Mouse (Mus musculus): ENCODE results near the gene Snx14. TPM values are rescaled to one million over a fixed set of nuclear protein-coding genes. Genes with fewer than 3 reads are reported as not detected.

Gene Snx14
- polyA plus RNA-seq, 1 experiment from 2014 or later, result 27.8 TPM

DNA sequence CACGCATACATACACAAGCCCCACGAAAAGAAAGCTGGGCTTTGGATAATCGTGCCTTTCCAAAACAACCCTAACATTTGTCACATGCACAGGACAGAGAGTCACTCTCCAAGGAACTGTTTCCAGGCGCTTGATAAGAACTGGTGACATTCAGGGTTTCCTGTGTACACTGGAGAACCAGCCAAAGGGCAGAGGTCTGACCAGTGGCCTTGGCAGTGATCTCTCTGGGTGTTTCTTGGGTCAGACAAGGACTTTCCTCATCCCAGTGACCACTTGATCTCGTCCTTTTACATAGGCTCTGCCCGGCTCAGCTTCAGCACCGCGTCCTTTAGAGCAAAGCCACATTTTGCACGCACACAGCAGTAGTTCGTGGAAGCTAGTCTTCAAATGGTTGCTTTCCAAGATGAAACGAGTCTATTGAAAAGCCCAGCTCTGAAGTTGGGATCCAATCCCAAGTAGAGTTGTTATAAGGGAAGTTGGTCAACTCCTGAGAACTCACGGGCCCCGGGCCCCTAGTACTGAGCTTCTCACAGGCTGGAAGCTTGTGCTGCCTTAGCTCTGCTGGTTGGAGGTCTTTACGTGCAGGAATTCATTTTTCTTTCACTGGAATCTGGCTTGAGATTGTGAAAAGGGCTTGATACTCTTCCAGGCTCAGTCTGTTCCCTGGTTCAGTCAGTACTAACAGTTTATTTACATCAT, 77.4 kb downstream of the Snx14 start:
- ATAC-seq (ENCODE audit: insufficient number of reproducible peaks, low FRiP score, low TSS enrichment, low read depth), result peak; percentile 75; the same call in 1 of the 2 replicates
- H3K4me2 ChIP-seq, result no peak overlapping the region
- no peak overlapping the region for H3K4me3 ChIP-seq
- peaks cover 18% of the 10 kb centered on the region for H3K4me1 ChIP-seq
- H3K9ac ChIP-seq, result no peak overlapping the region
- no peaks in the 10 kb centered on the region for H3K27me3 ChIP-seq
- H3K9me3 ChIP-seq, result no peaks in the 10 kb centered on the region
- WGBS, result 63% methylated on average over 14 of the region's 14 CpGs
- H3K36me3 ChIP-seq, result peaks cover 16% of the 10 kb centered on the region
- H3K27ac ChIP-seq, result peak overlapping the region; percentile 90

- Histone ChIP-seq H3K9me3 (no peaks in the 10 kb centered on the region), H3K27me3 (no peaks in the 10 kb centered on the region), H3K4me2 (no peak overlapping the region), H3K4me3 (no peak overlapping the region), H3K27ac (no peak overlapping the region), H3K36me3 (peaks cover 5% of the 10 kb centered on the region), H3K9ac (no peak overlapping the region), H3K4me1 (peaks cover 18% of the 10 kb centered on the region)
- no peak for ATAC-seq (ENCODE audit: insufficient number of reproducible peaks, low FRiP score, low TSS enrichment, low read depth)
- whole genome bisulfite sequencing, result 79% methylated on average over 2 of the region's 2 CpGs
Observed at GRCm38 (mm10) chr9:88359140-88359539, 79.6 kb downstream of the Snx14 start.

- WGBS, result 59% methylated on average over 3 of the region's 3 CpGs
- Histone ChIP-seq H3K4me1 (peaks cover 10% of the 10 kb centered on the region), H3K4me2 (no peak overlapping the region), H3K9me3 (no peaks in the 10 kb centered on the region), H3K27me3 (no peaks in the 10 kb centered on the region), H3K27ac (no peak overlapping the region), H3K36me3 (no peaks in the 10 kb centered on the region), H3K4me3 (no peak overlapping the region), H3K9ac (no peak overlapping the region)
- no peak for ATAC-seq (ENCODE audit: insufficient number of reproducible peaks, low FRiP score, low TSS enrichment, low read depth)
Observed at GRCm38 (mm10) chr9:88357173-88357572, 81.6 kb downstream of the Snx14 start.

- Histone ChIP-seq H3K9me3 (no peaks in the 10 kb centered on the region), H3K27me3 (no peaks in the 10 kb centered on the region), H3K4me3 (no peak overlapping the region), H3K4me2 (no peak overlapping the region), H3K9ac (no peak overlapping the region), H3K4me1 (peaks cover 12% of the 10 kb centered on the region; the same call in 1 of the 2 replicates), H3K36me3 (no peaks in the 10 kb centered on the region), H3K27ac (no peak overlapping the region)
- no peak for ATAC-seq (ENCODE audit: insufficient number of reproducible peaks, low FRiP score, low TSS enrichment, low read depth)
- WGBS, result 87% methylated on average over 7 of the region's 7 CpGs
Observed at GRCm38 (mm10) chr9:88353459-88353858, 85.3 kb downstream of the Snx14 start.

- H3K36me3 ChIP-seq, result no peaks in the 10 kb centered on the region
- H3K27me3 ChIP-seq, result no peaks in the 10 kb centered on the region
- H3K27ac ChIP-seq, result peak overlapping the region; percentile 22; the same call in 1 of the 2 replicates
- peaks cover 12% of the 10 kb centered on the region; the same call in 1 of the 2 replicates for H3K4me1 ChIP-seq
- ATAC-seq (ENCODE audit: insufficient number of reproducible peaks, low FRiP score, low TSS enrichment, low read depth), result peak; percentile 74; the same call in 1 of the 2 replicates
- no peak overlapping the region for H3K4me2 ChIP-seq
- no peak overlapping the region for H3K4me3 ChIP-seq
- no peaks in the 10 kb centered on the region for H3K9me3 ChIP-seq
- WGBS, result 51% methylated on average over 6 of the region's 6 CpGs
- H3K9ac ChIP-seq, result no peak overlapping the region
Observed at GRCm38 (mm10) chr9:88352741-88353140, 86.0 kb downstream of the Snx14 start.

GRCm38 (mm10) chr9:88351163-88351562, 87.6 kb downstream of the Snx14 start:
- H3K4me3 ChIP-seq, result no peak overlapping the region
- no peak for ATAC-seq (ENCODE audit: insufficient number of reproducible peaks, low FRiP score, low TSS enrichment, low read depth)
- WGBS, result 33% methylated on average over 3 of the region's 3 CpGs
- H3K9ac ChIP-seq, result no peak overlapping the region
- H3K27ac ChIP-seq, result no peak overlapping the region
- H3K4me2 ChIP-seq, result no peak overlapping the region
- H3K36me3 ChIP-seq, result no peaks in the 10 kb centered on the region
- H3K27me3 ChIP-seq, result no peaks in the 10 kb centered on the region
- no peaks in the 10 kb centered on the region for H3K9me3 ChIP-seq
- H3K4me1 ChIP-seq, result peaks cover 12% of the 10 kb centered on the region; the same call in 1 of the 2 replicates

GRCm38 (mm10) chr9:88350317-88350716, 88.4 kb downstream of the Snx14 start:
- 72% methylated on average over 1 of the region's 1 CpGs for WGBS
- ATAC-seq (ENCODE audit: insufficient number of reproducible peaks, low FRiP score, low TSS enrichment, low read depth), result no peak
- Histone ChIP-seq H3K27ac (no peak overlapping the region), H3K4me1 (peaks cover 12% of the 10 kb centered on the region; the same call in 1 of the 2 replicates), H3K9ac (no peak overlapping the region), H3K4me3 (no peak overlapping the region), H3K4me2 (no peak overlapping the region), H3K9me3 (no peaks in the 10 kb centered on the region), H3K36me3 (no peaks in the 10 kb centered on the region), H3K27me3 (no peaks in the 10 kb centered on the region)

DNA sequence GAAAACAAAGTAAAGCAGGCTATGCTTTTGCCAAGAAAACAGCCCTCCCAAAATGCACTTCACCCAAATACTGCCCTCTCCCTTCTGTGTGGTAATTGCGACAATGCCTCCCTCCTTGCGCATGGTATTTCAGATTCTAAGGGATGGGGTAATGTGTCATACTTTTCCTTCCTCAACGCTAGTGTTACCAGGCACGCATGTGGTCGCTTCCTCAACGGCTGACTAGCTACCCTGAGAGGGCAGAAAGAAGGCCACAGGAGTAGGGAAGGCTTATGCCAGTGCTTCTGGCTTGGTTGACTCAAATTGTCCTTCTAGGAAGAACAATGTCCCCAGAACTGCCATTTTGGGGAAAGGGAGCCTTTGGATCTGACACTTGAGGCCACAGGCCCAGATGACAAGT, 90.1 kb downstream of the Snx14 start:
- H3K36me3 ChIP-seq, result no peaks in the 10 kb centered on the region
- H3K4me3 ChIP-seq, result no peak overlapping the region
- no peaks in the 10 kb centered on the region for H3K27me3 ChIP-seq
- H3K9me3 ChIP-seq, result no peaks in the 10 kb centered on the region
- ATAC-seq (ENCODE audit: insufficient number of reproducible peaks, low FRiP score, low TSS enrichment, low read depth), result no peak
- no peak overlapping the region for H3K27ac ChIP-seq
- no peak overlapping the region for H3K9ac ChIP-seq
- 85% methylated on average over 6 of the region's 6 CpGs for WGBS
- no peak overlapping the region for H3K4me2 ChIP-seq
- peaks cover 12% of the 10 kb centered on the region; the same call in 1 of the 2 replicates for H3K4me1 ChIP-seq

DNA sequence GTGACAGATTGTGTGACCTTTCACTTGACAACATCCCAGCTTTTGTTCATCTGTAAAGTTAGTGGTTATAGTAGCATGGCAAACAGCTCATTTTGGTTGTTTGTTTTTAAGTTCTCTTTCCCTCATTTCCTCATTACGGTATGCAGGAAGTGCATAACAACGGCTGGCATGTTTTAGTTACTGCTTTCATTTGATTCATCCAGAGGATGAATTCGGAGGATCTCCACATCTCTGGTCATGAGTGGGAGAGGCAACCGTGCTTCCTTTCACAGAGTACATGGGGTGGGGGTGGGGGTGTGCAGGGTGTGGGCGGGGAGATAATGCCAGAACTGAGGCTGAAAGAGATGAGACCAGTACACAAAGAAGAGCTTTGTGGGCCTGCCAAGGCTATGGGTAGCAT, 91.9 kb downstream of the Snx14 start:
- H3K27me3 ChIP-seq, result no peaks in the 10 kb centered on the region
- H3K9me3 ChIP-seq, result no peaks in the 10 kb centered on the region
- WGBS, result 71% methylated on average over 5 of the region's 5 CpGs
- H3K4me1 ChIP-seq, result peaks cover 11% of the 10 kb centered on the region; the same call in 1 of the 2 replicates
- no peak overlapping the region for H3K27ac ChIP-seq
- no peak for ATAC-seq (ENCODE audit: insufficient number of reproducible peaks, low FRiP score, low TSS enrichment, low read depth)
- H3K9ac ChIP-seq, result no peak overlapping the region
- no peaks in the 10 kb centered on the region for H3K36me3 ChIP-seq
- H3K4me2 ChIP-seq, result no peak overlapping the region
- no peak overlapping the region for H3K4me3 ChIP-seq

DNA sequence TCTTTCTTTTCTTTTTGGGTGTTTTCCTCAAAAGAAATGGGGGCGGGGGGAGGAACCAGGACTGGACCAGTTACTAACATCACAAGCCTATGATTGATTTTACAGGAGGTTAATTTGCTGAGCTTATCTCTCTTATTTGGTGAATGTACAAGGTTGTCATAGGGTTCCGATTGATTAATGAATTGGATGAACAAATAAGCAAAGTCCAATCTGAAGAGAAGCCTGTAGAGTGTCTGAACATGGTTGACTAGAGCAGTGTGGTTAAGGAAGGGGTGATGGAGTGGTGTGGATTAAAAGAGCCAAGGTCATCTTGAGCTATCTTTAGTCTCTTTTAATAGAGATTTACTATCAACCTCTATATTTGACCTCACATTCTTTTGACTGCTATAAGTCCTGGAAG, 94.3 kb downstream of the Snx14 start:
- Histone ChIP-seq H3K27me3 (no peaks in the 10 kb centered on the region), H3K4me3 (no peak overlapping the region), H3K36me3 (no peaks in the 10 kb centered on the region), H3K9me3 (no peaks in the 10 kb centered on the region), H3K4me2 (no peak overlapping the region), H3K9ac (no peak overlapping the region), H3K27ac (no peak overlapping the region), H3K4me1 (no peaks in the 10 kb centered on the region)
- no peak for ATAC-seq (ENCODE audit: insufficient number of reproducible peaks, low FRiP score, low TSS enrichment, low read depth)
- WGBS, result 84% methylated on average over 2 of the region's 2 CpGs

- Histone ChIP-seq H3K9ac (no peak overlapping the region), H3K4me3 (no peak overlapping the region)
Observed at GRCm38 (mm10) chr9:88342701-88343100, 96.1 kb downstream of the Snx14 start.

GRCm38 (mm10) chr9:88342241-88342640, 96.5 kb downstream of the Snx14 start:
- Histone ChIP-seq H3K27me3 (no peaks in the 10 kb centered on the region), H3K9me3 (no peaks in the 10 kb centered on the region), H3K4me2 (no peak overlapping the region), H3K4me3 (no peak overlapping the region), H3K36me3 (no peaks in the 10 kb centered on the region), H3K4me1 (no peaks in the 10 kb centered on the region), H3K9ac (no peak overlapping the region), H3K27ac (no peak overlapping the region)
- 86% methylated on average over 7 of the region's 7 CpGs for WGBS
- no peak for ATAC-seq (ENCODE audit: insufficient number of reproducible peaks, low FRiP score, low TSS enrichment, low read depth)

More at GRCm38 (mm10) chr9:88342701-88343100, 96.1 kb downstream of the Snx14 start:
- 72% methylated on average over 3 of the region's 3 CpGs for WGBS
- ATAC-seq (ENCODE audit: insufficient number of reproducible peaks, low FRiP score, low TSS enrichment, low read depth), result no peak
- Histone ChIP-seq H3K4me1 (no peaks in the 10 kb centered on the region), H3K9me3 (no peaks in the 10 kb centered on the region), H3K36me3 (no peaks in the 10 kb centered on the region), H3K4me2 (no peak overlapping the region), H3K27me3 (no peaks in the 10 kb centered on the region), H3K27ac (no peak overlapping the region)
